Mouse (Mus musculus) liver, adult 2 months (tissue): Measurements from ENCODE around the gene Gpr137.

Experiments used
- CTCF ChIP-seq: fragments of 200-500 bp; IDR thresholded peaks from 2 replicates; pipeline ENCODE4 v1.5.1; 2011; ENCODE audit warnings: low read depth, low read length, control low read depth
- POLR2A ChIP-seq: fragments of 200-500 bp; IDR thresholded peaks from 2 replicates; pipeline ENCODE4 v1.6.1; 2011; ENCODE audit warnings: low read length, control low read depth; ENCODE audit not compliant: insufficient read depth; ENCODE audit errors: extremely low read depth

GRCm38 (mm10) chr19:6920741-6921636 lies 21.3 kb downstream of the Gpr137 start:
- TF ChIP-seq POLR2A (0 out of 2 replicates have a peak, but pooled peaks have one; percentile 42), CTCF (no peak)
